Mouse (Mus musculus): ENCODE results near the gene Adad2. TPM values are rescaled to one million over a fixed set of nuclear protein-coding genes. Genes with fewer than 3 reads are reported as not detected.

Gene Adad2
- 0.22 and 0.34 TPM in 2 replicates for polyA plus RNA-seq (2012; rRNA removed)

DNA sequence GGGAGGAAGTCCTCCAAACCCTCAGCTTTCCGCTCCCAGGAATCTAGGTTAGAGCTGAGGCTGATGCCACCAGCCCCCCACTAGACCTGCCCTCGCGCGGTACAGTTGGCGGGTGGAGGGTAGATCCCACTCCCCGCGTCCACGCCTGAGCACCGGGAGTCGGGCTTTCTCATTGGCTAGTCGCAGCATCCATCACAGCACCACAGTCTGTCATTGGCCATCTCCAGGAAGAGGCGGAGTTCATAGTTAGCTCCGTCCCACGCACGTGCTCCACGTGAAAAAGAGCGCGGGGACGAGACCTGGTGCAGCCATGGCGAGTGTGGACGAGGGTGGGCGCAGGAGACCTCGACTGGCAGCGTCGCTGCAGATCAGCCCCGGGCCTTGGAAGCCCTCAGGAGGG, at the start of gene Adad2:
Gene Adad2 (plus strand): TSS at position 277 of the 400 bp plus-strand sequence.
- Histone ChIP-seq H3K4me1 (replicated peaks; ENCODE audit: control insufficient read depth, insufficient read depth, low read length) (no peaks in the 10 kb centered on the region), H3K27ac (ENCODE audit: control insufficient read depth, insufficient read depth, low read length) (no peak within 1 kb of the TSS), H3K36me3 (ENCODE audit: control insufficient read depth, insufficient read depth, low read length) (no peaks in the 10 kb centered on the region), H3K4me3 (ENCODE audit: control insufficient read depth, insufficient read depth, low read length) (no peak within 1 kb of the TSS), H3K27me3 (ENCODE audit: control insufficient read depth, insufficient read depth, low read length) (no peaks in the 10 kb centered on the region)
- 85% methylated on average over 26 of the region's 26 CpGs for WGBS
- TF ChIP-seq CTCF (IDR thresholded peaks at IDR 0.05; ENCODE audit: borderline replicate concordance, control insufficient read depth, extremely low read depth, insufficient read depth, low read length, poor library complexity) (no peak), POLR2A (IDR thresholded peaks at IDR 0.05; ENCODE audit: control insufficient read depth, extremely low read depth, insufficient read depth, low read length, poor library complexity) (no peak)
- DNase-seq, result no peak

DNA sequence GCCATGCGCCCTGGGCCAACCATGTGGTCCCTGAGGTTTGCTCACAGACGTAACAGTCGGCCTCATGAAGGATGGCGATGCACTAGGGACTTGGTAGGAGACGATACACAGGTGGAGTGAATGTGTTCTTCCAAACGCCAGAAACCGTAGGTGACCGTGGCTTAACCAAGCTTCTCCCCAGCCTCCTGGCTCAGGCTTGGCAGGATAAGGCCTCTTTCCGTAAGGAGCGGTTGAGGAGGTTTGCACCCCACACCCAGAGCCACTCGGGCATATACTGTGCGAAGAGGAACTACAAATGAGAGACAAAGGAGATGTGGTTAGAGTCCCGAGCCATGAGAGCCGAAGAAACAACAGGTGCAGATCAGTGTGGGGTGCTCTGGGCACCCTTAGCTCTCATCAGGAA, 48.7 kb upstream of the Adad2 start:
- TF ChIP-seq CTCF (IDR thresholded peaks at IDR 0.05; ENCODE audit: borderline replicate concordance, control insufficient read depth, extremely low read depth, insufficient read depth, low read length, poor library complexity), result no peak
- no peak; the same call in 1 of the 2 replicates for TF ChIP-seq POLR2A (IDR thresholded peaks at IDR 0.05; ENCODE audit: control insufficient read depth, extremely low read depth, insufficient read depth, low read length, poor library complexity)
- Histone ChIP-seq H3K36me3 (ENCODE audit: control insufficient read depth, insufficient read depth, low read length) (peaks cover 51% of the 10 kb centered on the region), H3K4me3 (ENCODE audit: control insufficient read depth, insufficient read depth, low read length) (no peak overlapping the region), H3K4me1 (replicated peaks; ENCODE audit: control insufficient read depth, insufficient read depth, low read length) (peaks cover 87% of the 10 kb centered on the region), H3K27ac (ENCODE audit: control insufficient read depth, insufficient read depth, low read length) (peak overlapping the region; percentile 94), H3K27me3 (ENCODE audit: control insufficient read depth, insufficient read depth, low read length) (no peaks in the 10 kb centered on the region)
- 17% methylated on average over 14 of the region's 14 CpGs for WGBS
- peak; percentile 56 for DNase-seq

DNA sequence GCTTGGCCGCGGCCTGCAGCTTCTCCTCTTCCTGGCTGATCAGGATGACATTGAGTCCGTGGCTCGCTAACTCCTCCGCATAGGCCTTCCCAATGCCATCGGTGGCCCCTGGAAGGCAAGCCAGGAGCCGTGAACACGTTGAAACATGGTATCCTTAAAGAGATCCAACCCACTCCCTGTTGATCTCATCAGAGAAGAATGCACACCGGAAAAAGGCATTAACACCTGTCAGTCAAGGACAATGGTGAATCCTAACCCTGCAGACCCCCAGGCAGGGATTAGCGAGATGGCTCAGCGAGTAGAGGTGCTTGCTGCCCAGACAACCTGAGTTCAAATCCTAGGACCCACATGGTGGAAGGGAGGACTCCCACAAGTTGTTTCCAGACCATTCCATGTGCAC, 46.2 kb upstream of the Adad2 start:
- Histone ChIP-seq H3K27ac (ENCODE audit: control insufficient read depth, insufficient read depth, low read length) (peak overlapping the region; percentile 94), H3K4me3 (ENCODE audit: control insufficient read depth, insufficient read depth, low read length) (no peak overlapping the region), H3K27me3 (ENCODE audit: control insufficient read depth, insufficient read depth, low read length) (no peaks in the 10 kb centered on the region), H3K36me3 (ENCODE audit: control insufficient read depth, insufficient read depth, low read length) (peaks cover 51% of the 10 kb centered on the region), H3K4me1 (replicated peaks; ENCODE audit: control insufficient read depth, insufficient read depth, low read length) (peaks cover 87% of the 10 kb centered on the region)
- WGBS, result 96% methylated on average over 11 of the region's 11 CpGs
- no peak for DNase-seq
- TF ChIP-seq CTCF (IDR thresholded peaks at IDR 0.05; ENCODE audit: borderline replicate concordance, control insufficient read depth, extremely low read depth, insufficient read depth, low read length, poor library complexity) (no peak), POLR2A (IDR thresholded peaks at IDR 0.05; ENCODE audit: control insufficient read depth, extremely low read depth, insufficient read depth, low read length, poor library complexity) (no peak)

DNA sequence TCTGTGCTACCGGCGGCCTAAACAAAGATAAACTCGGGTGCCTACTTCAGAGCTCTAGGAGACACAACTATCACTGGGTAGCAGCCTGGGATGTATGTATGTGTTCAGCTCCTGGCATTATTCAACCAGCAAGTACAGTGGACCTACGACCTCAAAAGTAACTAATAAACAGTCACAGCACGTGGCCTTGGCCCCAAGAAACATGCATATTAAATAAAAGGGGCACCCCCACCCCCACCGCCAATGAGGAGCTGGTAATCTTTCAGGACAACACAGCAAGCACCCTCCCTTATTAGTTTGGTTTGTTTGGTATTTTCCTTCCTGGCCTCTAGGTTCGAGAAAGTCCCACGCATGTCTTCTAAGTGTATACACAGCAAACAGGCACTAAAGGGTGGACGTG, 44.3 kb upstream of the Adad2 start:
- Histone ChIP-seq H3K4me1 (replicated peaks; ENCODE audit: control insufficient read depth, insufficient read depth, low read length) (peaks cover 83% of the 10 kb centered on the region), H3K36me3 (ENCODE audit: control insufficient read depth, insufficient read depth, low read length) (peaks cover 37% of the 10 kb centered on the region), H3K27ac (ENCODE audit: control insufficient read depth, insufficient read depth, low read length) (peak overlapping the region; percentile 90), H3K4me3 (ENCODE audit: control insufficient read depth, insufficient read depth, low read length) (no peak overlapping the region), H3K27me3 (ENCODE audit: control insufficient read depth, insufficient read depth, low read length) (no peaks in the 10 kb centered on the region)
- 89% methylated on average over 9 of the region's 9 CpGs for WGBS
- TF ChIP-seq CTCF (IDR thresholded peaks at IDR 0.05; ENCODE audit: borderline replicate concordance, control insufficient read depth, extremely low read depth, insufficient read depth, low read length, poor library complexity) (no peak), POLR2A (IDR thresholded peaks at IDR 0.05; ENCODE audit: control insufficient read depth, extremely low read depth, insufficient read depth, low read length, poor library complexity) (no peak)
- no peak for DNase-seq

DNA sequence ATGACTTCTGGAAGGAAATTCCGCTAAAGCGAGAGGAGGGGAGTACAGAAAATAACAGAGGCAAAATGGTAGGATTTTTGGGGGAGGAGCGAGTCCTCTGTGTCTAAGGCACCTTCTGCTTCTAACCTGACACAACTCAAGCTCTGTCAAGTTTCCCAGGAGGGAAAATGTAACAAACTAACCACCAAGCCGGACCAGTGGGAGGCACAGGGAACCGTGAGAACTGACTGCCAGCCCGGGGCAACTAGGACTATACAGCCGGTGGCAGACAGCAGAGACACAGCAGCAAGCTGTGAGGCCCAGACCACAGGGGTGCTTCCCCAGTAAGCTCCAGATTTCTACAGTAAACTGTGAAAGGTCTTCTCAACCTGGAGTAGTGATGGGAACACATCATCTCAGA, 43.6 kb upstream of the Adad2 start:
- Histone ChIP-seq H3K36me3 (ENCODE audit: control insufficient read depth, insufficient read depth, low read length) (peaks cover 32% of the 10 kb centered on the region), H3K4me1 (replicated peaks; ENCODE audit: control insufficient read depth, insufficient read depth, low read length) (peaks cover 80% of the 10 kb centered on the region), H3K27me3 (ENCODE audit: control insufficient read depth, insufficient read depth, low read length) (no peaks in the 10 kb centered on the region), H3K4me3 (ENCODE audit: control insufficient read depth, insufficient read depth, low read length) (peak overlapping the region; percentile 13), H3K27ac (ENCODE audit: control insufficient read depth, insufficient read depth, low read length) (peak overlapping the region; percentile 90)
- TF ChIP-seq CTCF (IDR thresholded peaks at IDR 0.05; ENCODE audit: borderline replicate concordance, control insufficient read depth, extremely low read depth, insufficient read depth, low read length, poor library complexity) (no peak), POLR2A (IDR thresholded peaks at IDR 0.05; ENCODE audit: control insufficient read depth, extremely low read depth, insufficient read depth, low read length, poor library complexity) (no peak)
- no peak for DNase-seq
- WGBS, result 54% methylated on average over 7 of the region's 7 CpGs

DNA sequence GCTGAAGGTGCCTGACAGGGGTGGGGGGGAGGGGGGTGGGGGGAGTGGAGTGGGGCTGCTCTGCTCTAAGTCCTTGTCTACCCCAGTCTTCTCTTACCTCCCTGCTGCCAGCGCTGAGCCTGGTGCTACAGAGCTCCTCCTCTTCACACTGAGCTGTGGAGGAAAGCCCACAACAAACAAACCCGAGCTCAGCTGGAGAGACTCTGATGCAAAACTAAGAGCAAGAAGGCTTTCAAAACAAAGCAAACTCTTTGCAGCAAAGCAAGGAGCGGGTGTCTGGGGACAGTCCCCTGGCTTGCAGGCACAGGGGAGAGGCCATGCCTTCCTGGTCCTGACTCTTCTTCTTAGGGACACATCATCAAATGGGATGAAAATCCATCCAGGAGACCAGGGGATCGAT, 42.7 kb upstream of the Adad2 start:
- H3K4me3 ChIP-seq (ENCODE audit: control insufficient read depth, insufficient read depth, low read length), result peak overlapping the region; percentile 34

DNA sequence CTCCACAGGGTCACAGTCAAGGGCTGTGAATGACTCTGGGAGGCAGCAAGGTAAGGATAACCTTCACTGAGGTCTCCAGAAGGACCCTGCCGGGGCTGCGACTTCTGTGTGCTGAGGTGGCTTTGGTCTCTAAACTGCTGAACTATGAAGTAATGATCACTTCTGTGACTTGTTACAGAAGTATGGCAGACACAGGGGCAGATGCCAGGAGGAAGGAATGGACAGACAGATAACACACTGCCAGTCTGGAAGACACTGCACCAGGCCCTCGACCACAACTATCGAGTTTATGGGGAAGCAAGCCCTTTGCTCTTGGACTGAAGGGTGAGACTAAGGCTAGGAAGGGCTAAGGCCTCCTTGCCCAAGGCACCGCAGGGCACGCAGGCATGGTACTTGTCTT, 41.4 kb upstream of the Adad2 start:
- peaks cover 60% of the 10 kb centered on the region for H3K4me1 ChIP-seq (replicated peaks; ENCODE audit: control insufficient read depth, insufficient read depth, low read length)
- peak overlapping the region; percentile 98 for H3K27ac ChIP-seq (ENCODE audit: control insufficient read depth, insufficient read depth, low read length)
- no peak for DNase-seq
- no peaks in the 10 kb centered on the region for H3K27me3 ChIP-seq (ENCODE audit: control insufficient read depth, insufficient read depth, low read length)
- TF ChIP-seq POLR2A (IDR thresholded peaks at IDR 0.05; ENCODE audit: control insufficient read depth, extremely low read depth, insufficient read depth, low read length, poor library complexity) (no peak), CTCF (IDR thresholded peaks at IDR 0.05; ENCODE audit: borderline replicate concordance, control insufficient read depth, extremely low read depth, insufficient read depth, low read length, poor library complexity) (no peak)
- H3K36me3 ChIP-seq (ENCODE audit: control insufficient read depth, insufficient read depth, low read length), result peaks cover 13% of the 10 kb centered on the region
- peak overlapping the region; percentile 27 for H3K4me3 ChIP-seq (ENCODE audit: control insufficient read depth, insufficient read depth, low read length)
- 66% methylated on average over 6 of the region's 6 CpGs for WGBS

More for the DNA sequence above, 42.7 kb upstream of the Adad2 start:
- peaks cover 26% of the 10 kb centered on the region for H3K36me3 ChIP-seq (ENCODE audit: control insufficient read depth, insufficient read depth, low read length)
- TF ChIP-seq CTCF (IDR thresholded peaks at IDR 0.05; ENCODE audit: borderline replicate concordance, control insufficient read depth, extremely low read depth, insufficient read depth, low read length, poor library complexity) (no peak), POLR2A (IDR thresholded peaks at IDR 0.05; ENCODE audit: control insufficient read depth, extremely low read depth, insufficient read depth, low read length, poor library complexity) (peak; percentile 68)
- WGBS, result 16% methylated on average over 4 of the region's 4 CpGs
- no peaks in the 10 kb centered on the region for H3K27me3 ChIP-seq (ENCODE audit: control insufficient read depth, insufficient read depth, low read length)
- peak overlapping the region; percentile 98 for H3K27ac ChIP-seq (ENCODE audit: control insufficient read depth, insufficient read depth, low read length)
- DNase-seq, result peak; percentile 81
- peaks cover 73% of the 10 kb centered on the region for H3K4me1 ChIP-seq (replicated peaks; ENCODE audit: control insufficient read depth, insufficient read depth, low read length)
